Mouse (Mus musculus) layer of hippocampus, postnatal 25 days (tissue): ENCODE data around the gene Nrip1. TPM values are rescaled to one million over a fixed set of nuclear protein-coding genes. Genes with fewer than 3 reads are reported as not detected.
A peak's percentile ranks its signal among the peaks of the same experiment; 100 is the strongest.

Experiments
- DNase-seq, 2 experiments: peaks; one replicate each; pipeline ENCODE4 v3.0.0; 2022; ENCODE audit warnings: mixed read lengths in 2 of 2, low spot score in 1 of 2; ENCODE audit errors: extremely low spot score in 1 of 2
- total RNA-seq, 2 experiments: library from RNA; stranded (reverse); gene quantifications; 2 replicates each; pipeline ENCODE4 v1.2.3; 2021

Nrip1 gene
- total RNA-seq, 2 experiments from 2014 or later, result 61.2 to 63.5 TPM

DNA sequence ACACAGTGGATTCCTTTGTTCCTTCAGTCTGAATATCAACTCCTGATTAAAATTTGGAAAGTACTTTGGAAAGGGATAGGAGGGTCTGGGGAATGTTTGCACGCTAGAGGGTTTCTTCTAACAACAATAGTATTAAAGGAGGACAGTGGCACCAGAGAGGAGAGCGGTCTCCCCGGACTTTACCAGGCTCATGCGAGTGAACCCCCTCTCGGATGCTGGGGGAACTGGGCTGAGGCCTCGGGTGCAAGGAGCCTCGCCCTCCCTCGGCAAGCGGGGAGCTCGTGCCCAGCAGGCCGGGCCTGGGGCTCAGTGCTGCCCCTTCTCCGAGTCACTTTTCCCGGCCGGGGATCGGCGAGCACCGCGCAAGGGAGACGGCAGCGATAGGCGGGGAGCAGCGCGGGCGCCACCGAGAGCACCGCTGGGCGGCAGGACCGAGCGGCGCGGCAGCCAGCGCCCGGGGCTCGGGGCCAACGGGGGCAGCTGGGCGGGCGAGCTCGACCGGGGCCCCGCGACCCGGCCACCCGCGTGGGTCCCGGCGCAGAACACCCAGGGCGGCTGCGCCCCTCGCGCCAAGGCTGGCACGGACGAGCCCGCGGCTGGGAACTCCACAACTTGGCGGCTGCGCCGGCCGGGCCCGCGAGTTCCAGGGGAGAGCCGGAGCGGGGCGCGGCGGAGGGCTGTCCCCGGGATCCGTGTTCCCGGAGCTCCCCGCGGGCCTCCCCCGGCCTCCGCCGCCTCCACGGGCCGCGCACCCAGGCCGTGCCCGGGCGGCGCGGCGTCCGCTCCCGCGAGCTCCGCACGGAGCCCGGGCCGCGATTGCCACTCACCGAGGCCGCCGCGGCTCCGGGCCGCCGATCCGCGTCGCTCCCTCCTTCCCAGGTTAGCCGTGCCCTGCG is 1.3 kb downstream of the Nrip1 start:
- DNase-seq, result peak; percentile 52 to 64

DNA sequence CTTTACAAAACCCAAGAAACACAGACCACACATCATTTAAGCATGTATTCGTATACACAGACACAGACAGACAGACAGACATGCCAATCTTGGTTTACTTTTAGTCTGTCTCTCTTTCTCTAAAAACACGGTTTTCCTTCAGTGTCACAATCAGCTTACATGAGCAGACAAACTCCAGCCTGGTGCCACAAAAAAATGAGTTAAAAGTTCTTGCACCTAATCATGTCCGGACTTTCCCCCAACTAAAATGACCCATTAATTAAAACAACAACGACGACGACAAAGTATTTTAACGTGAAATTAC is 2.1 kb downstream of the Nrip1 start:
- DNase-seq, result no peak

GRCm38 (mm10) chr16:76370716-76371613 is 2.7 kb downstream of the Nrip1 start:
- DNase-seq, result no peak

DNA sequence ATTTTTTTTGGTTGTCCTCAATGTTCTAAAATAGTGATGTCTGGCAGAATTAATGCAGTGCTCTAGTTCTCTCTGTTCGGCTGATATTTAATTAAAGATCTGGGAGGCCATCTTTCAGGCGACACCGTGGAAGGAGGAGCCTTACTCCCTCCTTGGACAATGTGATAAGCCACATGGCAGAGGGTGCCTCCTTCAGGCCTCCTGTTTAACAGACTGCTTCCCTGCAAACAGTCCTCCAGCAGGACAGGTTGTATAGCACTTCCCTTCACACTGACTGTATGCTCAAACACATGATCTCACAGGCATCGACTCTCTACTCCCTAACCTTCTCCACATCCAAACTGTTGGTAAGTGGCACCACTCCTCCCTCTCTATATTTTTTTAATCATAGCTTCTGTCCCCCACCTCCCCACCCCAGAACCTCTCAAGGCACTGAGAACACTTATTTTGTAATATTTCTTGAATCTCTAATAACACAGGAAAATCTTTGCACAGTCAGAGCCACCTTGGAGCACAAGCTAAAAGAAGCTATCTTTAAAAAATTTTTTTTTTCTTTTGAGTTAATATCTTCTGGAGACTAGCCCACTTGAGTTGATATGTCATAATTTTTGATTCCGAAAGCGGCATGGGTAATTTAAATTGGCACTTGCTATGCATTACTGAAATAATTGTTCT is 3.4 kb downstream of the Nrip1 start:
- DNase-seq, result no peak

DNA sequence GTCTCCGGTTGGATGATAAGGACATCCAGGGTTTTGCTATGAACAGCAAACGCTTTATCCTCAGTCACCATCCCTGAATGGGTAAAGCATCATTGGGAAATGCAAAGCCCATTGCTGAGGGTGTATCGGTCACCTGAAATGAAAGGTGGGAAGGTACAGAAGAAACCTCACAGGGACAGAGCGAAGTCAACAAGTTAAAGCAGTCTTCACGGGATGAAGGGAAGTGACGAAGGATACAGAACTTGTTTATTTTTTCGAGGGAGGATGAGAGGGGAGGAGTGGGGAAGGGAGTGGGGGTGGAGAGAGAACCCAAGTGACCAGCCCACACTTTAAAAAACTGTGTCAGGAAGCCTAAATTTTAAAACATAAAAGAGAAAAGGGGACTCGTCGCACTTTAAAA is 4.4 kb downstream of the Nrip1 start:
- DNase-seq, result no peak

- no peak for DNase-seq
These were observed 6.2 kb downstream of the Nrip1 start for GRCm38 (mm10) chr16:76367261-76367908.

DNA sequence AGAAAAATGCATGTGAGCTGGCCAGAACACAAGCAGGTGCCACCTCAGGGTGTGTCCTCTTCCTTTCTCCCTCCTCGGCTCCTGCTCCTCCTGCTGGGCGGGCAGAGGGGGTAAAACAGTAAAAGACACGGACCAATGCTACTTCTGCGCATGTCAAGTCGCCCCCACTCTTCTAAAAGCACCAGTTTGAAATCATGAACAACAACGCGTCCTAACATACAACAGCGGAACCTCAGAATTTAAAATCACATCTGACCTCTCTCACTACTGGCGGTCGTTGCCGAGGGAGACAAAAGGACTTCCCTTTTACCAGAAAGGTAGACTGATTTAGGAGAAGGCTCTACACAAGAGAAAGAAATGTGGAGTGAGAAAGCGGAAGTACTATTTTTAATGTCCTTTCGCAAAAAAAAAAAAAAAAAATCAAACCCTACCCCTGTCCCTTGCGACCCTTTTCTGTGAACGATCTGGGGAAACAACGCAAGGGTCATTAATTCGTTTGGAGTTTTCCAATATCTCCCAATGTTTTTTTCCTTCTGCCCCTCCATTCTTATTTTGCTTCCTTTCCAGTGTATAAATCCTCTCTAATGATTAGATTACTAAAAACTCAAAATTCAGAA is 7.7 kb downstream of the Nrip1 start:
- DNase-seq, result no peak

DNA sequence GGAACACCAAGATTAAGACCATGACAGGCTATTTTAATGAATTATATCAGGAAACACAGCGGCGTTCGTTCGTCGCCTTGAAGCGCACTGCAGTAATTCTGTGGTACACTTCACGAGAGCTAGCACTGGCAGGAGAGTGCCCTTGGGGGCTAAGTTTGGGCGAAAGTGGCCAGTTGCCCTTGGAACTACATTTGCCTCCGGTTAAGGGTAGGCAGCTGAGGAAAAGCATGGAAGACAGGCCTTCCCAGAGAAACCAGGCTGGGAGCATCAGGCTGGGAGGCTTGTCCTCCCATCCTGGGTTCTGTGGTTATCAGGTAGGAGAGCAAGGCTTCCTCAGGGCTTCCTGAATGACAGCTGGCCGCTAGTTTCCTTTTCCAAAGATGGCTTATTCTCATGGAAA is 8.4 kb downstream of the Nrip1 start:
- DNase-seq, result no peak

DNA sequence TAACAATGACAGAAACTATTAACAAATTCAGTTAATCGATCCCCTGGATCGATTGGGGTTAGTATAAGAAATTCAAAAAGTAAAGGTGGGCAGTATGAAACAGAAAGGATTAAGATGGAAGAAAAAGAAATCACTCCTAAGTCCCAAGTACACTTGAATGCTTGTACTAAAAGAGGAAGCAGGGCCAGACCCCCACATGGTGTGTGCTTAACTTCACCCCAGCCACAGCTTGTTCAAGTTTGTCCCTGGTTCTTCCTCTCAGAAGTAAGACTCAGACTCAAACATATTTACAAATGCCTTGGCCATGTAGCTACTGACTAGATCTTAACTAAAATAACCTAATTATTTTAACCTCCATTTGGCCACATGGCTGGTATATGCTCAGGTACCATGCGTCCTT is 10.0 kb downstream of the Nrip1 start:
- no peak for DNase-seq

DNA sequence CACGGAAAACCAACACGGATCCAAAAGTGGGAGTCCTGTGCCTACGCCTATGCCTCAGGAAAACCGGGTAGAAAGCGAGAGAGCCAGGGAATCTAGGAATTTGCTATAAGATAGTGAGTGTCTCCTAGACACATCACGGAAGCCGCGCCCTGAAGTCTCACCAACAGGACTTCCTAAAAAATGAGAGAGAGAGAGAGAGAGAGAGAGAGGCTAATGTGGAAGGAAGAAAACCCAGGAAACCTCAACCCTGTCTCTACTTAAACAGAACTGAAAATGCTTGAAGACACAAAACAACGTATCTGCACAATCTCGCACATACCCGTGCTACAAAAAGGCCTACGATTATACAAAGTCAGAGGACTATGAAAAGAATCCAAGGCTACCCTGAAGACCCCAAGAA is 10.6 kb downstream of the Nrip1 start:
- DNase-seq, result no peak

- DNase-seq, result no peak
These were observed 13.2 kb downstream of the Nrip1 start for GRCm38 (mm10) chr16:76360441-76360840.

DNA sequence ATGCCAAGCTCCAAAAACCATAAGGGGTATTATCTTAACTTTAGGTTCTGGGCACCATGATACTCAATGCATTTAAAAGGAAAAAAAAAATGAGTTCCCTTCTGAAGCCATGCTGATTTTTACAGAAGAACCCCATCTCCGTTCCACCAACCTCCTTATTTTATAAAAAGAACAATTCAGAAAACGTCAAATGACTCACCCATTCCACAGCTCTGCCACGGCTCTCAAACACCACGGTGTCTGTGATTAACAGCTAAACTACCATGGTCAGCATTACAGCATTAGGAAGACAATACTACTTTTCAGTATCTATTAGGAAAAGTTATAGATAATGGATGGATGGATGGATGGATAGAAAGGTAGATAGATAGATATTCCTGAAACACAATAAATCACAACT is 14.9 kb downstream of the Nrip1 start:
- DNase-seq, result no peak

GRCm38 (mm10) chr16:76358128-76358748 is 15.4 kb downstream of the Nrip1 start:
- no peak for DNase-seq

- DNase-seq, result no peak
These were observed 16.5 kb downstream of the Nrip1 start for GRCm38 (mm10) chr16:76357155-76357554.

DNA sequence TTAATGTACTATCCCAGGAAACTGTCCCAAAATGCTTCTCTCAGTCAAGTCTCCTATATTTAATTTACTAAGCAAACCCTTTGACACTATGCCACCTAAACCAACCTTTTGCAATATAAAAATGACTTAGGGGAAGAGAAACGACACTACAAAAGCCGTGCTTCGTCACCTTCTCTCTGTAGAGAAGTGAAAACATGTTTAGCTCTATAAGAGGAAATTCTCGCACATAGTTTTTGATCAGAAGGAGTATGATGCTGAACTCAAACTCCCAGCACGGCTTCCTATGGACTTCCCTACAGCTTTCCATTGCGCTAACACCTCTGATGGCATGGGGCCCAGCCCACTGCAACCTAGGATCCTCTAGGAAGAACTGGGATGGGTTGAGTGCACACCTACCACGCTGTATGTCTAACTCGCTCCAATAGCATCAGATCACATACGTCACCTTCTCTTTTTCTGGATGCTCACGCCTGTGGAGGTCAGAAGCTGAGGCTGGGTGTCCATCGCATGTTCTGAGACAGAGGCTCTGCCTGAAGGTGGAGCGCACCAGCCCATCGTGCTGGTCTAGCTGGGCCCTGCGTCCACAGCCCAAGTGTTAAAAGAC is 17.6 kb downstream of the Nrip1 start:
- DNase-seq, result no peak

DNA sequence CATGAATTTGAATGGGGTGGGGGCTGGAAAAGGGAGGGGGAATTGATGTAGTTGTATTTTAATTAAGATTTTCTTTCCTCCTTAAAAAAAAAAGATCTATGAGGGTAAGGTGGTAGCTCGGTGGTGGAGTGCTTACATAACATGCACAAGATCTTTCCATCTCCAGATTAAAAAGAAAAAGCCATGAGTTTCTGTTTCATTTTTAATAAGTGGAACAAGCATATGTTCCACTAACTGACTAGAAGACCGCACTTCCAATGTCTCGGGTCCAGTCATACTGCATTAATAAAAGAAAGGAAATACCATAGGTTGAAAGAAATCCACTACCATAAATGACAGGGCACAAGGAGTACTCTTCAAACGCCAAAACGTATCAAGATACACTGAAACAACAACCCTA is 18.4 kb downstream of the Nrip1 start:
- DNase-seq, result no peak

- no peak for DNase-seq
These were observed 18.8 kb downstream of the Nrip1 start for GRCm38 (mm10) chr16:76354841-76355240.

GRCm38 (mm10) chr16:76354289-76354688 is 19.3 kb downstream of the Nrip1 start:
- DNase-seq, result no peak

- DNase-seq, result no peak
These were observed 22.7 kb downstream of the Nrip1 start for GRCm38 (mm10) chr16:76350922-76351321.
